Mouse (Mus musculus) spleen, postnatal 10 days (tissue): ENCODE results near the gene Card14.
A peak's percentile ranks its signal among the peaks of the same experiment; 100 is the strongest.

Experiments used
- DNase-seq, 2 experiments: peaks; one replicate each; pipeline ENCODE4 v3.0.0; 2021 to 2022; ENCODE audit warnings: low spot score in 2 of 2

Card14 gene

DNA sequence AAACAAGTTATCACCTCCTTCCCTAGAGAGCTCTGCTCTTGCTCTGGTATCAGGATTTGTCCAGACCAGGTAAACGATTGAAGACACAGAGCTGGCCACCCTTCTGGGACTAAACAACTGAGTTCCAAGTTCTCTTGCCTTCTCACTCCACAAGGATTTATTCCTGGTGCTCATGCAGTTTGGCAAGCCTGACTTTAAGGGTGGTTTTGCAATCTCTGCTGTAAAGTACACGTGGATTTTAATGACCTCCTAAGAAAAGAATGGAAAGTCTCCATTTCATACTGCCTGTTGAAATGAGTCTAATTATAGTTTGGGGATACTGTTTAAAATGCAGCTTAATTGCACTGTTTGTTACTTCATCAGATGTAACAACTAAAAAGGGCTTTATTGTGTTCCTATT lies 6.6 kb upstream of the Card14 start:
- no peak for DNase-seq

DNA sequence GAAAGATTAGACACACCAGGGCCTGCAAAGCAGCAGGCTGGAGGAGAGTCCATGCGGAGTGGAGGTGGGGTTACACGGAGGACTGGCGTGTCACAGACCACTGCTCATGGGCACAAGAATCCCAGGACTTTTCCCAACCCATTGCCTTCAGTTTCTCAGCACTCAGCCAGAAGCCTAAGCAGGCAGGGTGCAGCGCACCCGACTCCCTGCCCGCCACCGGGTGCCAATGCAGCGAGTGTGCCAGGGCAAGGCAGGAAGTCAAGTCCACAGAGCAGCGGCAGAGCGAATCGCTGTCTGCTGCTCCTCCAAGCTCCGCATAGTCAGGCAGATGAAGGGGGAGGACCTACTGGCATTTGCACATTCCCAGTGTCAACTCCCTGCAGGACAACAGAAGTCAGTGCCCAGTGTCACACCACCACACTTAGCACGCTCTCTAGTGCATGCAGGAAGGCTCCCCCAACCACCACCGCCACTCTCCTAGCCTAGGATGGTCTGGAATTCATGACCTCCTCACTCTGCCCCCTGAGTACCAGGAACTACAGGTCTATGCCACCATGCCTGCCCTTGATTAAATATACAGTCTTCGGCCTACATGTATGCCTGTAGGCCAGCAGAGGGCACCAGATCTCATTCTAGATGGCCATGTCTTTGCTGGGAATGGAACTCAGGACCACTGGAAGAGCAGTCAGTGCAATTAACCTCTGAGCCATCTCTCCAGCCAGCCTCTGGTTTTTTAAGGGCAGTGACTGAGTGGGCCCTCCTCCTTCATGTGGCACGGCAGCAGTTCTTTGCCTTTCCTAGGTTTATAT lies 2.5 kb upstream of the Card14 start:
- DNase-seq = peak; percentile 28 to 65

DNA sequence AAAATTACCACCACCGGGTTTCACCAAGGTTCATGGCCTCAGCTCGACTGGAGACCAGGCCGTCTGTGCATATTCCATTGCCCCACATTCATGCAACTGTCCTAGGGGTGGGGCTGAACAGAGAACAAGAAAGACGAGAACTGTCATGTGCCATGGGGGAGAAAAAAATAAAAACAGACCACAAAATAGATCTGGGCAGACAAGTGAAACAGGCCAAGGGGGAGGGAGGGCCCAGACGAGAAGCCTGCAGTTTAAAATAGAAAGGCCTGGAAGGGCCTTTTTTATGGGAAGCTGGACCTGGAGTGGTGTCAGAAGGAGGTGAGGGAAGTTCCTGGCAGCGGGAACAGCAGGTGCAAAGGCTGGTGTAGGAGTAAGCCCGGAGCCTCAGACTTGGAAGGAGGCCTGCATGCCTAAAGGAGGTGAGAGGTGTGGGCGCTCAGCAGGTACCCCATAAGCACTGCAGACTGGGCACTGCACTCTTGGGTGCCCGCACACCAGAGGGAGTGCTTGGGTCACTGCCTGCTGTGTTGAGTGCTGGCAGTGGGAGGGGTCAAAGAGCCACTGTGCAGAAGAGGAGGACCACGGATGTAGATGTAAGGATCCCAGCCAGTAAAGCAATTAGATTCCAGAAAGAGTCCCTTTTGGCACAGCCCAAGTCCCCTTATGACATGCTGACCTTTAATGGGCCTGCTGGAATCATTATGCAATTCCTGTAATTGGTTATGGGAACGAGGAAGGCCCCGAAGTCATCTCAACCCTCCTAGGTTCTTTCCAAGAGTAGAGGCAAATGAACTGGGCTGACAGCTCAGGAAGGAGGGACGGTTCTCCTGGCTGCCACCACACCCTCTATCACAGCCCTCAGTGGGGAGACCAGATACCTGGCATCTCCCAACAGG lies 558 bp upstream of the Card14 start:
- no peak for DNase-seq

DNA sequence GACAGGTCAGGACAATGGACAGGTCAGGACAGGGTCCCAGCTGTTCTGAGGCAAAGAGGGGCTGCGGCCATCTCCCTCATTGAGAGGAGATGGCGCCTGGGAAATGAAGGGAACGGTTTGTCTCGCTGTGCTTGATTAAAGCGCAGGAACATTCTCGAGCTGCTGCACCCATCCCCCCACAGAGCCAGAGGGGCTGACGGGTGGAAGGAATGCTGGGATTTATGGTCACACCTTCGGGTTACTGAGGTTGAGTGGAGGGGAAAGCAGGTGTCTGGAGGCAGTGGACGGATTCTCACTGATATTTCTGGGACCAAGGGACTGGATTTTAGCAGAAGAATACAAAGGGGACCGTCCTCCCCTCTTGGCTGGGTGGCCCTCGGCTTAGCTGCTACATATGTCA lies 348 bp downstream of the Card14 start:
- DNase-seq = no peak

DNA sequence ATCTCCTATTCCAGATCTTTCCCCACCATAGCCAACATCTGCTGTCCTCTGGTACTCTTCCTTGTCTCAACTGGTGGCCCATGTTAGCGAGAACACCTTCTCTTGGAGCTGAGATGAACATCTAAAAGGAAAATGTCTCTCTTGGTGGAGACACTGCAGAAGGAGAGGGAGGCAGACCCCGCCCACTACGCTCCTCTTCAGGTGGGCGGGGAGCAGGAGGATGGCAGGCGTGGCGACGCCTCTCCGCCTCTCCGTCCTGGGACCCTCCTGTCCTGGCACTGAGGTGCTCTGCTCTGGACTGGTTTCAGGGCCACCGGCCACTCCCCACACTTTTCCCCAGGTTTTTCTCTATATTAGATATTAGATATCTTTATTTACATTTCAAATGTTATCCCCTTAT lies 3.1 kb downstream of the Card14 start:
- DNase-seq = no peak

DNA sequence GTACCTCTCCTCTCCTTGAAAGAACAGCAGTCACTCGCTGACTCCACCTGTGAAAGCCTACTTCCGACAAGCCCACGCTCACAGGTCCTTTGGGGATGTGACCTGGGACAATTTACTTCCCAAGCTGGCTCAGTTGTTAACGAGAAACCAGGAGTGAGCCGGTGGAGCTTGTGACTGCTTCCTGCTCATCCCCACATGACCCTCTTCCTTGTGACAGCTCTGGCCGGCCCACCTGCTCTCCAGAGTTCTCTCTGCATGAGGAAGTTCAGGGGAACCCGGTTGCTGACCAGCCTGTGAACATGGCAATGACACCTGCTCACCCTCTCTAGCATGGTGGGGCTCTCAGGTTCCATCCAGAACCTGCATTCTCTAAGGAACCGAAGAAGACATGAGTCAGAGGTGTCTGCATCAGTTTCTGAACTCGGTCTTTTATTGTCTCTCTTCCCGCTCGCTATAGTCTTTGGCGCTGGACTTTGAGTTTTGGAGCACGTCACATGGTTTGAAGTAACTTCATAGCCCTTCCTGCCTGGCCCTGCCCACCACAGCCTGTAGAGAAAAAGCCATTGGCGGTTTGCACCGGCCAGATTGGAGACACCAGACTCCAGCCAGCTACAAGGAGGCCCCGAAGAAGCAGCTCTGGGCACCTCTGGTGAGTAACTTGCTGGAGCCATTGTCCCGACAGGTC lies 6.8 kb downstream of the Card14 start:
- no peak for DNase-seq

DNA sequence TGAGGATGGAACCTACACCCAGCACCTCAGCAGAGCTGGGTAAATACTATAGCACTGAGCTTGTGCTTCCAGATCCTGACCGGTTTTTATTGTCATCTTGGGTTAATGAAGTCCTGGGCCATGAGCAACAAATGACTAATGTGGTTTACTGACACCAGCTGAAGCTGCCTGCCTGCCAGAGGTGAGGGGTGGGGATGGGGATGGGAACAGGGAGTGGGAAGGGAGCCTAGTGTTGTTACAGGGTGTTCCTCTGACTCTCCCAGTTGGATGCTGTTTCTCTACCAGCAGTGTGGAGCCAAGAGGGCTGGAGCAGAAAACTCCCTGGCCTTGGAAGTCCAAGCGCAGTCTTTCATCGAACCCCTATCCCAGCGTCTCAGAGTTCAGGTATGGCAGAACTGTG lies 9.2 kb downstream of the Card14 start:
- DNase-seq = no peak

DNA sequence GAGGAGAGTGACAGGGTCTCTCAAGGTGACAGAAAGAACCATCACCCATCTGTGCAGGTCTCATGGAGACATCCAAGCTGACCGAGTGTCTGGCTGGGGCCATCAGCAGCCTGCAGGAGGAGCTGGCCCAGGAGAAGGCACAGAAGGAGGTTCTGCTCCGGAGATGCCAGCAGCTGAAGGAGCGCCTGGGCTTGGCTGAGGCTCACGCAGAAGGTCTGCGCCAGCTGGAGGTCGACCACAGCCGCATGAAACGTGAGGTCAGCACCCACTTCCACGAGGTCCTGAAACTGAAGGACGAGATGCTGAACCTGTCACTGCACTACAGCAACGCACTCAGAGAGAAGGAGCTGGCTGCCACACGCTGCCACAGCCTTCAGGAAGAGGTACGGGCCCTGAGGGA lies 15.0 kb downstream of the Card14 start:
- no peak for DNase-seq

DNA sequence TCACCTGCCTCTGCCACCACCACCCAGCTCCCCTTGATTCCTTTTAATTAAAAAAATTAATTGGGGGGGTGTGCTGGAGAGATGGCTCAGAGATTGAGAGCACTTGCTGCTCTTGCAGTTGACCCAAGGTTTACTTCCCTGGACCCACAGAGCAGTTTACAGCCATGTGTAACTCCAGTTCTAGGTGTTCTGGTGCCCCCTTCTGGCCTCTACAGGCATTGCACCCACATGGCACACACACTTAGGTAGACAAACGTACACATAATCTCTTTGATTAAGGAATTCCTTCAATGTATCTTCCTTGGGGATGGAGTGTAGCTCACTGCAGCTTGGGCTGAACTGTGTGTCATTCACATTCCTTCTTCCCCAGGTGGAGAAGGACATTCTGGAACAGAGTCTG lies 17.5 kb downstream of the Card14 start:
- no peak for DNase-seq

DNA sequence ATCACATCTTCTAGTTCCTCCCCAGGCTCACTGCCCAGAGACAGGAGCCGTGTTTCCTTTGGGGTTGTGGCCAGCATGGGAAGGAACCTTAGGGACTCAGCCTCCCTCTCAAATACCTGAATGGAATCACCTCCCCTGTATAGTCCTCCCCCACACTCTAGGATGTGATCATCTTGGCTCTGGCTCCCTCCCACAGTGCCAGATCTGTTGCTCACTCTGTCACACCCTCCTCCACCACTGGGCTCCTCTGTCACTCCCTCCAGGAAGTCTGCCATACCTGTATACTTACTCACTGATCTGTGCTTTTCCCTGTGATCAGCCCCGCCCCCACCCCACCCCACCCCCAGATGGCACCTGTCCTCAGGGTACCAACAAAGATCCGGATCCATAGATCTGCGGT lies 23.0 kb downstream of the Card14 start:
- no peak for DNase-seq

DNA sequence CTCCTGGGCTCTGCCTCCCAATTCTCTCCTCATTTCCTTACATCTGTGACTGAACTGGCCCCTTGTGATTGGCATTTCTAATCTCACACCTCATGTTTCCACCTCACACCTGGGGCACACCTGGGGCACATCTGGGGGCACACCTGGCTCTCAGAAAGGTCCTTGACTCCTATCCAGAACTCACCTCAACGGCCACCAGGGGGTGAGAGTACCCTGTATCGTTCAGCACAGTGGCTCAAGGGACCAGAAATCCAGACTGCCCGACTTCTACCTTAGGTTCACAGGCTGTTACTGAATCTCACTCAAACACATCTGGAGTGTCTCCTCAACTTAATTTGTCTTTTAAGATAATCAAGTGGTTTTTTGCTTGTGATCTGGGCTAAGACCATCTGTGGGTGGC lies 24.4 kb downstream of the Card14 start:
- DNase-seq = no peak

DNA sequence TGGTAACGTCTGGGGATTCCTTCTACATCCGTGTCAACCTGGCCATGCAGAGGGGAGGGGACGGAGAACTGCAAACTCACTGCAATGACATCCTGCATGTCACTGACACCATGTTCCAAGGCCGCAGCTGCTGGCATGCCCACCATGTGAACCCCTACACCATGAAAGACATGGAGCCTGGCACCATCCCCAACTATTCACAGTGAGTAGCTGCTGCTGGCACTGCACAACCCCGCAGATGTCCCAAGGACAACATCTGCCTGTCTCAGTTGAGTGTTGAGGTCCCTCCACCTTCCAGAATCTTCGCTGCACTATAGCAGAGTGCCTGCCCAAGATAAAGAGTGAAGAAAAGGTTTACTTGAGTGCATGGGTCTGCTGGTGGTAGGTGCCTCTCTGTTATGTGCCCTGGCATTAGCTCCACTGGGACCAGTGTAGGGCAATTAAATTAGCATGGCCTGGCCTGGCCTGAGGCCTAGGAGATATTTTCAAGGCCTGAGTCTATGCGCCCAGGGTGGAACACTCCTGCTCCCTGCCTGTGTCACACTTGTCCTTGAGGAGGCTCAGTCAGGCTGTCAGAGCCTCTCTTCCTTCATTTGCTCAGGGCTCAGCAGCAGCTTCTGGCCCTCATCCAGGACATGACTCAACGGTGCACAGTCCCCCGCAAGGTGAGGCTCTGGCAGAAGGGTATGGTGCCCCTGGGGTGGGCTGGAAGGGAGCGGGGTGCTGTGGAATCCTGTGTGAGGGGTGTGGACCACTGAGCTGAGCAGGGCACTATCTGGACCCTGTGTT lies 30.9 kb downstream of the Card14 start:
- no peak for DNase-seq

DNA sequence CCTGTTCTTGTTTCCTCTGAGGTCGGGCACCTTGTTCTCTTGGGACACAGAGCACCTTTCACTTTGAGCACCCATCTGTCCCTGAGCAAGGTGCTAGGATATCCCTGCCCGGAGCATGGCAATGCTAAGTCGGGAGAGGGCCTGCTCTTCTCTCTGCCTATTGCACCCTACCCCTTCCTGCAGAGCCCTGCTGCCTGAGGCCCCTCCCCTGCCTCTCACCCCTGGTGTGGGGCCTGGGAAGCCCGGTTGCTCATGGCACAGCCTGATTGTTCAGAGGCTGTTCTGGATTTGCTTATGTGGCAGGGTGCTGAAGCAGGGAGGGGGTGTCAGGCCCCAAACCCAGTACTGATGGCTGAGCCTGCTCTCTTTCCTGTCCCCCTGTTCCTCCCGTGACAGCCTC lies 31.6 kb downstream of the Card14 start:
- no peak for DNase-seq

DNA sequence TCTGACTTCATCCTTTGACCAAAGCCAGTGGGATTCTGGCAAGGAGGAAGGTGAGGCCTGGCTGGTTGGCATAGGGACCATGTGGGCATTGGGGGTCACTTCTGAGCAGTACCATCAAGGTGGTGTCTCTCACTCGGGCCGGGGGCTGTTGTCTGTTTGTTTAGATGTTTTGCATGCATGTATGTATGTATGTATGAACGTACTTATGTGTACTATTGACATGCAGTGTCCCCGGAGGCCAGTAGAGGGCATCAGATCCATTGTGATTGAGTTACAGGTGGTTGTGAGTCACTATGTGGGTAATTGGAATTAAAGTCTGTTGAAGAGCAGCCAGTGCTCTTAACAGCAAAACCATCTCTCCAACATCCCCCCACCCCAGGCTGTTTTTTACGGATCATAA lies 32.1 kb downstream of the Card14 start:
- DNase-seq = peak; percentile 55 to 85

DNA sequence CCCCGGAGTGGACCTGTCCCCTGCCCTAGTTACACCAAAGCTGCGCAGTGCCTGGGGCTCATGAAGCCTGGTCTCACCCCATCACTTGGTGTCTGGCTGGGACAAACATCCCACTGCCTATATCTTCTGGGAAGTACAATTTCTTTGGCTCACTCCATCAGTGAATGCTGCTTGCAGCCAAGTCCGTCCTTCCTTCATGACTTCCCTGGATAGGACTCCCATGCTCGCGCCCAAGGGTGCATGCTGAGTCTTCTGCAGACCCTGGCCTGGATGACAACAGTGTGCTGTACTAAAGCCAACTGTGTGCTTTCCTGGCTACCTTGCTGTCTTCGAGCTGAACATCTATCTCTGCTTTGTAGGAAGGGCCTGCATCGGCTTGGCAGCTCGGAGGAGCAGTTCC lies 36.6 kb downstream of the Card14 start:
- DNase-seq = no peak

DNA sequence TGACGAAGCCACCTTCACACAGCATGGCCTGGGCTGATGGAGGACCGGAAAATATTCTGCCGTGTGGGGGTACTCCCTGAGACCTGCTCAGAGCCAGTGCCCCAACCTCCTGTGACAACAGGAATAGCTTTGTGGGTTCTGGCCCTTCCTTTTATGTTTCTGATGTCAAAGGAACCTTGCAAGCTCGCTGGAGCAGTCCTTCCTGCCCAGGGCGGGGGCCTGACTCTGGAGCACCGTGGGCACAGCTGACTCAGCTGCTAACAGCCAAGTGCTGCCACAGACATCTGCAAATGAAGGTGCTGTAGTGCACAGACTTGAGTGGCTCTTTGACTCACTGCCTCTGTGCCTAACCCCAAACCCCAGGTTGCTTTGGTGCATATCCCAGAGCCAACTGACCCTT lies 37.3 kb downstream of the Card14 start:
- no peak for DNase-seq

DNA sequence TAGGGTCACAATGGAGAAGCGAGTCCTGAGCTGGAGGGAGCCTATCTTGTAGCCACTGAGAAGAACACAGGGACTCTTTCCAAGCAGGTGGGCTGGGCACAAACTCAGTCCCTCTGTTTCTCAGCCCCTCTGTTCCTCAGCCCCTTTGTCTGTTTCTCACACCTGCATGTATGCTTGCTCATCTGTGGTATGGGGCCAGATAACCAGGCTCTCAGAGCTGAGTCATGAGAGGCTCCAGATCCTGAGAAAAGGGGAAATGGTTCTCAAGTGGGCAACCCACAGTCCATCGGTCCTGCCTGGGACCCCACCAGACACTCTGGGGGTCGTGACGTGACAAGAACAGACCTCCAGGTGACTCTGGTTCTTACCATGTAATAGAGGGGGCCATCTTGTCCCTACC lies 39.6 kb downstream of the Card14 start:
- DNase-seq = no peak

DNA sequence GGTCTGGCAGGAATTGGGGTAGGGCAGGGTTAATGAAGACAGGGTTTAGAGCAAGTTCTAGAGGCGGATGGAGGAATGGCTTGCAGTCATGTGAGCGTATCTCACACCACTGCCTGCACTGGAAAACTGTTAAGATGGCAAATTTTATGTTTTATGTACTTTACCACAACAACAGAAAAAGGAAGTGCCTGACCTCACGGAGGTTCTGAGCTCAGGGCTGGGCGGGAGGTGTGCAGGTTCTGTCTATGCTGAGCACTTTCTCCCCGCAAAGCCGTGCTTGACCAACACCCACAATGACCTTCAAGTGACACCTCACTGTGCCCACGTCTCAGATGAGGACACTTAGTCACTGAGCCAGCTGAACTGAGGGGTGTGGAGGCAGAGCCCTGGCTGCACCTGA lies 44.5 kb downstream of the Card14 start:
- no peak for DNase-seq

DNA sequence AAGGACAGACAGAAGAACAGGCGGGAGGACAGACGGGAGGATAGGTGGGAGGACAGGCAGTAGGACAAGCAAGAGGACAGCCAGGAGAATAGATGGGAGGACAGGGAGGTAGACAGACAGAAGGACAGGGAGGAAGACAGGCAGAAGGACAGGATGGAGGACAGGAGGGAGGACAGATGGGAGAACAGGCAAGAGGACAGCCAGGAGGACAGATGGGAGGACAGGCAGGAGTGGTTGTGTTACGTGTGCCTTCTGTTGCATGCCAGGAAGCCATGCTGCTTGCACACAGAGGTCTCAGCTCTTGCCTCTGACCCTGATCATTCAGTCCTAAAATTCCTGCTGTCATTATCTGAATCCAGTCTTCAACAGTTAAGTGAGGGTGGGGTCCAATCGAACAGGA lies 46.4 kb downstream of the Card14 start:
- no peak for DNase-seq

DNA sequence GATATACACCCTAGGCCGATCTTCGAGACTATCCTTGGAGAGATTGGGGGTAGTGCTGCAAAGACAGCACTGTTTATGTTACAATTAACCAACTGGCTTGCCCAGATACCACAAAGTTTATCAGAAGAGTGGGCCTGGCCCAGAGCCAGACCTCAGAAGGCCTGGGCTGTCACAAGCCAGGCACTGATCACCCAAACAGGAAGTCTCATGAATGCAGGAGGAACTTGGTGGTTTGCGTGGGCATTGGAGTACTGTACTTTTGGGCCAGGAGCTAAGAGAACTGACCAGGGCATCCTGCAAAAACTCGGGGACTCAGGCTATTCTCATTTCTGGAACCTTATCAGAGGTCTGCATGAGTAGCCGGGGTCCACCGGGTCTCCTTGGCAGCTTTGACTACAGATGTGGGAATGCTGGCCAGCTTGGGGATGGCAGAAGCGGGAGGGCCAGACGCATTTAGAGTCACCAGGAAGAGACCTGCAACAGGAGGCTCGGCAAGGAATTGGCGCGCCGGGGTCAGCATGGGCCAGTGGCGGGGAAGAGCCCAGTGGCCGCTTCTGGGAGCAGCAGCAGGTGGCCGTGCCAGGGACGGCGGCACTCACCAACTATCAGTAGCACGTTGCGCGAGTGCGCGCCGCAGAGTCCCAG lies 47.4 kb downstream of the Card14 start:
- peak; percentile 47 to 77 for DNase-seq
